Mouse (Mus musculus) bone marrow, adult 2 months (tissue): Measurements from ENCODE around the gene Ppfia1.

Experiments used
- CTCF ChIP-seq: fragments of 200-500 bp; IDR thresholded peaks from 2 replicates; pipeline ENCODE4 v1.5.1; 2011; ENCODE audit warnings: low read length, control low read depth; ENCODE audit not compliant: control insufficient read depth, insufficient read depth
- POLR2A ChIP-seq: fragments of 200-500 bp; IDR thresholded peaks from 2 replicates; pipeline ENCODE4 v1.6.1; 2011; ENCODE audit warnings: low read depth, mild to moderate bottlenecking, control low read depth, low read length, borderline replicate concordance; ENCODE audit not compliant: control insufficient read depth

GRCm38 (mm10) chr7:144469181-144469641 lies 84.3 kb downstream of the Ppfia1 start:
- TF ChIP-seq CTCF, result no peak
- no peak for TF ChIP-seq POLR2A
